ENCODE assay signal across 11 mouse cellular contexts in the genomic region with DNA sequence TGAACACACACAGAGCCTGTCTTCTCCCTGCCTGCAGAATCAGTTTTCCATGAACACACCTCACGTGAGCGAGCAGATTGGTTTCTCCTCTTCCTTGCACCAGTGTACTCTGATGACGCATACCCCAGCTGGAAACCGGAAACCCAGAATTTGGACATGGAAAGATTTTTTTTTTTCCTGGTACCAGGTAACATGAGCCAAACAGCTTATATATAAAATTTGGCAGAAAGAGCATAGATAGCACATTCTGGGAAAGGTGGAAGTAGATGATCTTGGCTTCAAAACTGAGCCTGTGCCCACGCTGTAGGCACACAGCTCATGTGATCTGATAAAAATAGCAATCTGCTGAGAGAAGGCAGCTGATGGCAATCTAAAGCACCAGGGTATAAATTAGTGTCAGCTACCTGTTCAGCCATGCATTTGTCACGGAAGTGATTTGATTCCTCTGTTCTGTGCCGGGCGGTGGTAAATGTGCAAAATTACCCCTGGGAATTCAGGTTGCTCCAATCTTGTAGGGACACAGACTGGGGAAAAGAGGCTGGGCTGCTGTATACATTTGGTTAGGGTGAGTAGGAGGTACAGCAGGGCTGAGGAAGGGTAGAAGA. TPM values are rescaled to one million over a fixed set of nuclear protein-coding genes. Genes with fewer than 3 reads are reported as not detected.
DNase-seq lines count a peak whose midpoint lies in the region.
"Had no signal": no experiment of that assay in that cellular context is flagged by ENCODE, and none has a peak within 500 bp of the region (broad histone marks: within the 10 kb centered on the region; RNA-seq: fewer than 3 reads in every experiment).

No protein-coding gene starts in this region.

- peak; percentile 51 for DNase-seq in left cerebral cortex, adult 11 months (ENCODE audit: low spot score)
- DNase-seq in left cerebral cortex, postnatal 4 days: no peak
- peak; percentile 46 for DNase-seq in cerebellum, adult 8-10 months
- peak; percentile 18 to 36 for DNase-seq in frontal cortex, postnatal 14 days (ENCODE audit: low spot score in 2 of 2)
- peak; percentile 57 to 79 for DNase-seq in left cerebral cortex, postnatal 14 days (ENCODE audit: low spot score in 2 of 2)
- DNase-seq in heart, postnatal 14 days: no peak
- no peak for DNase-seq in adrenal gland, adult 8-10 months
- no peak for DNase-seq in thymus, adult 18-20 months
- DNase-seq: kidney, postnatal 10 days; lung, adult 2 months had no signal

- intact Hi-C loops in left cerebral cortex, postnatal 4 days (cut with DNase I): no loop called here
- intact Hi-C loops in left cerebral cortex, postnatal 14 days (cut with DNase I): loop anchor here (10.0 kb wide), 1 partner anchor 242 kb away; no protein-coding TSS in a partner anchor
- intact Hi-C loops in heart, postnatal 14 days (cut with DNase I): no loop called here

RNA-seq across cellular contexts. Expression of a gene that starts 35.2 kb away (rescaled TPM):
- total RNA-seq in left cerebral cortex, postnatal 4 days (2021): under 1 TPM in 1 of 2 experiments, not detected in 1; 0.14 TPM
- under 1 TPM in 1 of 2 experiments, not detected in 1; 0.40 TPM for total RNA-seq in left cerebral cortex, postnatal 14 days (2021)
- total RNA-seq in heart, postnatal 14 days (2021): under 1 TPM in 1 of 2 experiments, not detected in 1; 0.05 TPM
- not detected for total RNA-seq in adrenal gland, adult 8-10 months (2022)
- total RNA-seq: MEL had no signal

Comparison
In these comparisons a context has a peak if more than half of its experiments do, and no peak if none do; other contexts are left out.
1. DNase-seq: peak in left cerebral cortex, adult 11 months (single experiment), cerebellum, adult 8-10 months (single experiment), frontal cortex, postnatal 14 days (2 of 2) and left cerebral cortex, postnatal 14 days (2 of 2); none in left cerebral cortex, postnatal 4 days (single experiment), heart, postnatal 14 days (0 of 2), adrenal gland, adult 8-10 months (single experiment) and thymus, adult 18-20 months (0 of 2).